Mouse (Mus musculus) liver, adult (tissue): ENCODE measurements around the gene Iqgap2.
A peak's percentile ranks its signal among the peaks of the same experiment; 100 is the strongest.

ENCODE experiments used
- GATA4 ChIP-seq: IDR thresholded peaks from 2 replicates; pipeline ENCODE4 v1.6.1; 2014; ENCODE audit warnings: mild to moderate bottlenecking, low read length; ENCODE audit not compliant: insufficient replicate concordance

Iqgap2 gene

GRCm38 (mm10) chr13:95621563-95621962 is 270.2 kb downstream of the Iqgap2 start:
- no peak for TF ChIP-seq GATA4

DNA sequence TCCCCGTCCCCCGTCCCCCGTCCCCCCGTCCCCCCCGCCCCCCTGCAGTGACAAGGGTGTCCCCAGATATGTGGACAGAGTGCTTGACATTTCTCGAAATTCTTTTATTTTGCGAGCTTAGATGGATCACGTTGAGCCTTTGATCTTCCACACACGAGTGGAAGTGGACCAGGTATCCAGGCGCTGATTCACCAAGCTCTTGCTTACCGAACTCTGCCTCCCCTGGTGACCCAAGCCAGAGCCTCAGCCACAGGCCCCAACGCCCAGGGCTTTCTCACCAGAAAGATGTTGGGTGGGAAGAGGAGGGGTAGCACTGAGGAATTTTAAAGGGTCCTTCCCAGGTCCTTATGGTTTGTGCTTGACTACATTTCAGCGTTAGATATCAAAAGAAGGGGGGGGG is 272.9 kb downstream of the Iqgap2 start:
- TF ChIP-seq GATA4, result no peak

- no peak; the same call in 1 of the 2 replicates for TF ChIP-seq GATA4
Observed at GRCm38 (mm10) chr13:95618309-95618712, 273.4 kb downstream of the Iqgap2 start, which contains the start of gene F2r. TSS of gene F2r (minus strand) at chr13:95618487.

- no peak for TF ChIP-seq GATA4
Observed at GRCm38 (mm10) chr13:95617671-95618171, 274.0 kb downstream of the Iqgap2 start.

DNA sequence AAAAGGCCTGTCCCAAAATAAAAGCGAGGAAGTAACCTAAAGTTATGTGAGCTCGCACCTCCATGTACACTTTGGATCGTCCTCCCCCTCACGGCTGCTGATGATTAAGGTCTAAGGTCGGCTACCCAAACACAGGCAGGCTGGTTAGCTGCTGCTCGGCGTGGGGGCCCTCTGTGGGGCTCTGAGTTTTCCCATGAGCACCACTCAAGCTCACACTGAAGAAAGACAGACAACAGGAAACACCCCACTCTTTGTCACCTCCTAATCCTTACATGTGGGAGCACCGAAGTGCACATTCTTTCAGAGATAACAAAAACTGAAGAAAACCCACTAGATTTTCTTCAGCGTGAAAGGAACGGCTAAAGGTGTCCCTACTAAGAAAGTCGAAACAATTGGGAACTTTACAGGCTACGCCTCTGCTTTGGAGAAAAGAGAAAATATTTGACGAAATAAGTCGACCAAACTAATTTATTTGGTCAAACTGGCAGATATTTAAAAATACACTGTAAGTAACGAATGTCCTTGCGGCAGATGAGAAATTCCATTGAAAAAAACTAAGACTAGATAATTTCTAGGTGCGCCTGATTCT is 274.5 kb downstream of the Iqgap2 start:
- TF ChIP-seq GATA4, result no peak

GRCm38 (mm10) chr13:95616512-95616911 is 275.2 kb downstream of the Iqgap2 start:
- peak; percentile 58; the same call in 1 of the 2 replicates for TF ChIP-seq GATA4

- no peak for TF ChIP-seq GATA4
Observed at GRCm38 (mm10) chr13:95614757-95615156, 277.0 kb downstream of the Iqgap2 start.

GRCm38 (mm10) chr13:95612243-95612642 is 279.5 kb downstream of the Iqgap2 start:
- no peak for TF ChIP-seq GATA4

GRCm38 (mm10) chr13:95611752-95612151 is 280.0 kb downstream of the Iqgap2 start:
- TF ChIP-seq GATA4, result no peak

- TF ChIP-seq GATA4, result no peak
Observed at GRCm38 (mm10) chr13:95610786-95611562, 280.7 kb downstream of the Iqgap2 start.

- TF ChIP-seq GATA4, result no peak
Observed at GRCm38 (mm10) chr13:95609088-95609420, 282.7 kb downstream of the Iqgap2 start.

DNA sequence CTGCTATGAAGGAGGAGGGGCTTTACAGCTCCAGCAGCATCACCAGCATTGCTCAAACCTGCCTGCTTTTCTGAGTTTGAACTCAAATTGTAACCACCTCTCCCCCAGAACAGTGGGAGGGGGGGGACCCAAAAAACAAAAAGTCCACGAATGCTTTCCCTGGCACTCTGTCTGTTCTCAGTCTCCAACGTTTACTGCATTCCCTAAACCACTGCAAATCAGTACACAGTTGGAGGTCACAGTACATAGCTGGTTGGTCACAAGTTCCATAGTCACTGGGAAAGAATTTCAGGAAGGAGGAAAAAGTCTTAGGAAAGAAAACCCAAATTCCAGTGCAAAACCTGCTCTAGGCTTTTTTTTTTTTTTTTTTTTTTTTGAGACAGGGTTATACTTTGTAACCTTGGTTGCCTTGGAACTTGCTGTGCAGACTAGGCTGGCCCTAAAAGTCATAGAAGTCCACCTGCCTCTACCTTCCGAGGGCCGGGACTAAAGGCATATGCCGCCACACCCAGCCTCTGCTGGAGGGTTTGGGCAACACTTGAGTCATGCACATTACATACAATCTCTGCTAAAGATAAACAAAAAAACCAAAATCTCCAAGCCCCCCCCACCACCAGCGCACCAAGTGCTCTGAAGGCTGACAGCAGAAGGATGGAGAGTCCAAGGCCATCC is 283.2 kb downstream of the Iqgap2 start:
- no peak for TF ChIP-seq GATA4

DNA sequence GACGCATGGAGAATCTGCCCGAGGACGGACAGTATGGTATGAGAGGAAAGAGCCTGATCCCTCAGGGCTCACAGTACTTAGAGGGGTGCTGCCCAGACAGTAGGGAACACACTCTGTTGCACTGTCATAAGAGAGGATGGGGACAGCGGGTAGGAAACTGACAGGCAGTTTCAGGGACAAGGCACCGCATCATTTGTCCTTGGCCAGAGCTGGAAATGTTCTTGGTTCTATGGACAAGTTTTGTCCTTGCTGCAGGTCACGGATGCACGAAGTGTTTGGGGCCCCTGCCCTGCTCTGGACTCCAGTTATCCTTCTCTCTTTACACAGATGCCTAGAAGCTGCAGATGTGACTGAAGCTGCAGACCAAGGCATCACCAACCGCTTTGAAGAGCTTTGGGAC is 284.7 kb downstream of the Iqgap2 start:
- TF ChIP-seq GATA4, result no peak

GRCm38 (mm10) chr13:95604288-95604687 is 287.4 kb downstream of the Iqgap2 start:
- no peak for TF ChIP-seq GATA4

DNA sequence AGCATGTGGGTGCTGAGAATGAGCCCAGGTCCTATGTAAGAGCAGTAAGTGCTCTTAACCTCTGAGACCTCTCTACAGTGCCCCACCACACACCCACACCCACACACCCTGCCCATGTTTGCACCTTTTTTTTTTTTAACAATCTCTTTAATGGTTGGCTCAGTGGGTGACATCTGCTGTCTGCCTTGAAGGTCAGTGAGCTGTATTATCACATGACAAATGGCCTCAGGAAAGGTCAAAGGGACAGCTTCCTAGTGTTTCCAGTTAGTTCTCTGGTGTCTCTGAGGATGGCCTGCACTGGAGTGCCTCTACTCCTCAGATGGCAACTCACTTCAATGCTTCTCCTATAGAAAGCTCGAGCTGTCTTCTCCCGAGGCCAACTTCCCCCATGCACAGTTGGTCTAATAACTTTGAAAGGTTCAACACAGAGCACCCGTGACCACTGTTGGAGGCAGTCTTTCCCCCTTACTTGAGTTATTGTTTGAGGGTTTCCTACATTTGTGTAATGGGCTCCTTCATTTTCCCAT is 291.8 kb downstream of the Iqgap2 start:
- TF ChIP-seq GATA4, result no peak
